Mouse (Mus musculus): ENCODE data around the gene Ypel3. TPM values are rescaled to one million over a fixed set of nuclear protein-coding genes. Genes with fewer than 3 reads are reported as not detected.

The Ypel3 gene
- polyA plus RNA-seq, 1 experiment from 2014 or later, result 77.3 TPM

DNA sequence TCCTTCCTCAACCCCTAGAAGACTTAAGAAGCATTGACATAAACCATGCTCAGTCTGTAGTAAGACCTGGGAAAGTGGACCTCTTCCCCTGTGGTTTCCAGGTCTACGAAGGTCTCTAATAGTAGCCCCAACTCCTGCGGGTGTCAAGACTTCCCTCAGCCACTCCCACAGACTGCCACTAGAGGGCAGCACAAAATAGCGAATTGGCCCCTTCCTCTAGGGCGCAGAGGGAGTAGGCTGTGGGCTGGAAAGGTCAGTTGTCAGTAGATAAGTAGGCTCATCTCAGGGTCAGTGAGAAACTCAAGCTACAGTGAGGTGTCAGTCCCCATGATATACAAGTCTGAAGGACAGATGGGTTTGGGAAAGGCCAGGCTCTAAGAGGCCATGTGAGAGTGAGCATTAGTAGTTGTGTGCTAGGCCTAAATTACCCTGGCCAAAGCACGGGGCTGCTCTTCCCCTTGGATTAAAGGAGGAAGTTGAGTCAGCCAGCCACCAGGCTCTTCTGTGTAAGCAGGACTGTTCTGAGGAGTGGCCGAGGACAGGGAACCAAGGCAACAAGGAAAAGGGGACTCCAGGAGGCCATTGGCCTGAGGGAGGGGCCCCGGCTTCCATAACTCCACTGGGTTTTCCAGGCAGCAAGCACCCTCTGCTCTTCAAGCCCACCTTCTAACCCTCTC, 45.2 kb downstream of the Ypel3 start:
- Histone ChIP-seq H3K9ac (no peak overlapping the region), H3K4me2 (no peak overlapping the region), H3K9me3 (replicated peaks) (no peaks in the 10 kb centered on the region), H3K4me3 (replicated peaks) (no peak overlapping the region), H3K27me3 (peaks cover 52% of the 10 kb centered on the region), H3K27ac (no peak overlapping the region), H3K36me3 (no peaks in the 10 kb centered on the region), H3K4me1 (replicated peaks) (peaks cover 3% of the 10 kb centered on the region; the same call in 1 of the 2 replicates)
- DNase-seq (peak; percentile 55), ATAC-seq (ENCODE audit: low read depth) (peak; percentile 23; the same call in 1 of the 2 replicates)
- WGBS (ENCODE audit: insufficient replicate concordance), result 21% methylated on average over 7 of the region's 7 CpGs

DNA sequence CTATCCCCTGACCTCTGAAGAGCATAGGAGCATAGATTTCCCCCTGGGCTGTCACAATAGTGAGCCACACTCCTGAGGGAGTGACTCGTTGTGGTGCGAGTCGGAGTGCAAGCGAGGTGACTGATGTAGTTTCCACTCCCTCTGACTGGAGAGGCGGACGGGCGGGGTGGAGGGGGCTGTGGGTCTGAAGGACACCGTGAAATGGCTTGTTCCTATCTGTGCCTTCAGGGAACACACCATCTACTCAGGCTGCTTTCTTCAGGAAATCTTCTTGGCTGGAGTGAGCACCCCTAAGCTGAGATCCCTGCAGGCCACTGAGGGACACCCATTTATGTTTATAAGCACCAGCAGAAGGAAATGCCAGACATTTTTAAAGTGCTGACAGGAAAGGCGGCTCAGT, 46.0 kb downstream of the Ypel3 start:
- H3K9ac ChIP-seq, result no peak overlapping the region
- 22% methylated on average over 9 of the region's 9 CpGs for WGBS (ENCODE audit: insufficient replicate concordance)
- no peak overlapping the region for H3K4me2 ChIP-seq
- H3K4me1 ChIP-seq (replicated peaks), result peaks cover 3% of the 10 kb centered on the region; the same call in 1 of the 2 replicates
- no peaks in the 10 kb centered on the region for H3K9me3 ChIP-seq (replicated peaks)
- DNase-seq (no peak), ATAC-seq (ENCODE audit: low read depth) (no peak)
- no peak overlapping the region for H3K27ac ChIP-seq
- peaks cover 59% of the 10 kb centered on the region for H3K27me3 ChIP-seq
- no peak overlapping the region for H3K4me3 ChIP-seq (replicated peaks)
- H3K36me3 ChIP-seq, result no peaks in the 10 kb centered on the region

DNA sequence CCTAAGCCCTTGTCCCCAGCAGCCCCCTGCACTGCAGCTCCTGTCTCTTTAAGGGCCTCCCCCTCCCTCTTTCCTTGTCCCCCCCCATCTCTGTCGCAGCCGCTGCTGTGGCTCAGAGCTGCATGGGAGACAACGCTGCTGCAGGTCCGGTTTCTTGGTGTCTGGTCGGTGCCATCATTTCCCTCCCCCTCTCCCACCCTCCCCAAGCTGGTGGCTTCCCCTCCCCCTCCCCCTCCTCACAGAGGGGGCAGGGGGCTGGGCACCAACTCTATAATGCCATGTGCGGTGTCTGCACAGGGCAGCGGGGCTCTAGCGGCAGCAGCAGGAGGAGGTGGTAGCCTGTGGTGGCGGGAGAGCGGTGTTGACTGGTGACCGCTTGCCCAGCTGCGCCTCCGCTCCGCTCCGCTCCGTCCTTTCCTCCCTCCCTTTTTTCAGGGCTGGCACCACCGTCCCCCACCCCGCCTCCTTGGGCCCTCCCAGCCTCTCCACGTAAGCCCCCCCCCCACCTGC, 46.5 kb downstream of the Ypel3 start:
- DNase-seq (no peak), ATAC-seq (ENCODE audit: low read depth) (no peak)
- Histone ChIP-seq H3K36me3 (no peaks in the 10 kb centered on the region), H3K4me2 (peak overlapping the region; percentile 26), H3K27ac (no peak overlapping the region), H3K9ac (no peak overlapping the region), H3K4me1 (replicated peaks) (peaks cover 3% of the 10 kb centered on the region; the same call in 1 of the 2 replicates), H3K27me3 (peaks cover 62% of the 10 kb centered on the region), H3K9me3 (replicated peaks) (no peaks in the 10 kb centered on the region), H3K4me3 (replicated peaks) (no peak overlapping the region)
- 6% methylated on average over 18 of the region's 19 CpGs for WGBS (ENCODE audit: insufficient replicate concordance)

DNA sequence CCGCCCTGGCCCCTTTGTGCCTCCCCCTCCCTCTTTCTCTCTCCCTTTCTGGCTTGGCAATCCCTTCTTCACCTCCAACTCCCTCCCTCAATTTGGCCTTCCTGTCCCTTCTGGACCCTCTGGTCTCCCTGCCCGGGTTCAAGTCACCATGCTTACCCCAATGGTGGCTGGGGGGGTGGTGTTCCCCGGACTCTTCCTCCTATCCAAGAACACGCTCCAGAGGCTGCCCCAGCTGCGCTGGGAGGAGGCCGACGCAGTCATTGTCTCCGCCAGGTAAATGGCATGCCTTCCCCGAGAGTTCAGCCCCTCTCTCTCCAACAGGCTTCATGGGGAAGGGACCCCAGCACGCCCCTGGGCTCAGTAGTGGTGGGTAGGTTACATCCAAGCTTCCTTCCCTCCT, 47.2 kb downstream of the Ypel3 start:
- ATAC-seq (ENCODE audit: low read depth), result no peak
- Histone ChIP-seq H3K9me3 (replicated peaks) (no peaks in the 10 kb centered on the region), H3K9ac (no peak overlapping the region), H3K27ac (no peak overlapping the region), H3K27me3 (peaks cover 67% of the 10 kb centered on the region), H3K4me2 (no peak overlapping the region), H3K36me3 (no peaks in the 10 kb centered on the region), H3K4me1 (replicated peaks) (peaks cover 3% of the 10 kb centered on the region; the same call in 1 of the 2 replicates), H3K4me3 (replicated peaks) (no peak overlapping the region)
- no peak for DNase-seq
- 12% methylated on average over 10 of the region's 10 CpGs for WGBS (ENCODE audit: insufficient replicate concordance)

DNA sequence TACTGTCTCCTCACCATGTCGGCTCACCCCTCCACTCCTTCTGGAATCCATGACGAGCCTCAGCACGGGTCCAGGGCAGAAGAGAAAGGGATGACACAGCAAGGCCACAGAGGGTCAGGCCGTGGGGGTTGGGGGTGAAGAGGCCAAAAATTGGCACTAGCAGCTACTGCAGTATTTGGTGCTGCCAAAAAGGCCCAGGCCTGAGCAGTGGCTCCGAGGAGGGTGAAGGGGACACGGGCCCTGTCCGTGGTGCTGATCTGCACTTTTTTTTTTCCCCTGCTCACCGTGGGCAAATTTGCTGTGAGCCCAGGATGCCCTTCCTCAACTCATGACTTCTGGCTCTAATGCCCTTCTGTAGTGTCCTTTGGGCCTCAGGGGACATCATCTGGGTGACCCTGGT, 48.6 kb downstream of the Ypel3 start:
- Histone ChIP-seq H3K36me3 (no peaks in the 10 kb centered on the region), H3K27ac (no peak overlapping the region), H3K9me3 (replicated peaks) (no peaks in the 10 kb centered on the region), H3K4me2 (no peak overlapping the region), H3K4me1 (replicated peaks) (peaks cover 3% of the 10 kb centered on the region; the same call in 1 of the 2 replicates), H3K9ac (no peak overlapping the region), H3K4me3 (replicated peaks) (no peak overlapping the region), H3K27me3 (peaks cover 81% of the 10 kb centered on the region)
- 21% methylated on average over 8 of the region's 8 CpGs for WGBS (ENCODE audit: insufficient replicate concordance)
- DNase-seq (no peak), ATAC-seq (ENCODE audit: low read depth) (no peak)

DNA sequence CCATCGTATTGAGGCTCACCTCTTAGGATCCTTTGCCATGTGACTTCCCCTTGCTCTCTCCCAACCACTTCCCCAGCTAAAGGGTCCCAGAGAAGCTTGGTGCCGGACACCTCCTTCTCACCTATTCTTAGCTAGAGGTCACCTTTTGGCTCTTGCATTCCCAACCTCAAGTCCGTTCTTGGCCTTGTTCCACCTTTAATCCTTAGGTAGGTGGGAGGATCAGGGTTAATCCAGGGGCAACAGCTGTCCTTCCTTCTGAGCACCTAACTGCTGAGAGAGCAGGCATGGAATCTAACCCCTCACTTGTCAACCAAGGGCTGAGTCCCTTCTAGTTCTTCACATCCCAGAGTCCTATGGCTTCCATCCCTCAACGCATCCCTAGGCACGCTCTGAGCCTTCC, 49.2 kb downstream of the Ypel3 start:
- ATAC-seq (ENCODE audit: low read depth), result no peak
- WGBS (ENCODE audit: insufficient replicate concordance), result 53% methylated on average over 5 of the region's 5 CpGs
- no peak for DNase-seq
- Histone ChIP-seq H3K4me2 (no peak overlapping the region), H3K27ac (no peak overlapping the region), H3K9me3 (replicated peaks) (no peaks in the 10 kb centered on the region), H3K9ac (no peak overlapping the region), H3K27me3 (peaks cover 85% of the 10 kb centered on the region), H3K4me3 (replicated peaks) (no peak overlapping the region), H3K4me1 (replicated peaks) (peaks cover 3% of the 10 kb centered on the region; the same call in 1 of the 2 replicates), H3K36me3 (no peaks in the 10 kb centered on the region)

Other genes with a start within 250 kb of the Ypel3 start
- 138 and 141 TPM in 2 replicates for gene Eif3c, start 210.5 kb upstream of the Ypel3 start, polyA plus RNA-seq (2015; fragmentation: Nextera tagmentation; extraction: Ambion mirVana)
- gene Apobr, start 192.0 kb upstream of the Ypel3 start, polyA plus RNA-seq (2015; fragmentation: Nextera tagmentation; extraction: Ambion mirVana), result 0.61 and 0.71 TPM in 2 replicates
- 11.5 and 12.4 TPM in 2 replicates for gene Cln3, start 191.1 kb upstream of the Ypel3 start, polyA plus RNA-seq (2015; fragmentation: Nextera tagmentation; extraction: Ambion mirVana)
- gene Il27, start 182.0 kb upstream of the Ypel3 start, polyA plus RNA-seq (2015; fragmentation: Nextera tagmentation; extraction: Ambion mirVana), result not detected in 2 replicates
- 1.7 and 2.0 TPM in 2 replicates for gene Nupr1, start 146.1 kb upstream of the Ypel3 start, polyA plus RNA-seq (2015; fragmentation: Nextera tagmentation; extraction: Ambion mirVana)
- gene Sgf29, start 127.6 kb upstream of the Ypel3 start, polyA plus RNA-seq (2015; fragmentation: Nextera tagmentation; extraction: Ambion mirVana), result 34.7 and 36.8 TPM in 2 replicates
- gene Sult1a1, start 100.5 kb upstream of the Ypel3 start, polyA plus RNA-seq (2015; fragmentation: Nextera tagmentation; extraction: Ambion mirVana), result 1.8 and 2.0 TPM in 2 replicates
- 113 and 128 TPM in 2 replicates for gene Bola2, start 81.6 kb upstream of the Ypel3 start, polyA plus RNA-seq (2015; fragmentation: Nextera tagmentation; extraction: Ambion mirVana)
- gene Slx1b, start 81.2 kb upstream of the Ypel3 start, polyA plus RNA-seq (2015; fragmentation: Nextera tagmentation; extraction: Ambion mirVana), result 3.6 and 4.2 TPM in 2 replicates
- gene Coro1a, start 69.2 kb upstream of the Ypel3 start, polyA plus RNA-seq (2015; fragmentation: Nextera tagmentation; extraction: Ambion mirVana), result 73.1 and 78.7 TPM in 2 replicates
- gene Mapk3, start 17.4 kb upstream of the Ypel3 start, polyA plus RNA-seq (2015; fragmentation: Nextera tagmentation; extraction: Ambion mirVana), result 19.0 and 19.3 TPM in 2 replicates
- gene Gdpd3, start 10.6 kb upstream of the Ypel3 start, polyA plus RNA-seq (2015; fragmentation: Nextera tagmentation; extraction: Ambion mirVana), result 0.37 and 0.64 TPM in 2 replicates
- 0.35 and 0.45 TPM in 2 replicates for gene Tbx6, start 4.5 kb downstream of the Ypel3 start, polyA plus RNA-seq (2015; fragmentation: Nextera tagmentation; extraction: Ambion mirVana)
- 133 and 141 TPM in 2 replicates for gene Ppp4c, start 15.5 kb downstream of the Ypel3 start, polyA plus RNA-seq (2015; fragmentation: Nextera tagmentation; extraction: Ambion mirVana)
- gene Fam57b, start 20.7 kb downstream of the Ypel3 start, polyA plus RNA-seq (2015; fragmentation: Nextera tagmentation; extraction: Ambion mirVana), result 0.10 and 0.13 TPM in 2 replicates
- gene 4930451I11Rik, start 54.7 kb downstream of the Ypel3 start, polyA plus RNA-seq (2015; fragmentation: Nextera tagmentation; extraction: Ambion mirVana), result not detected in 2 replicates
- 0.12 and 0.29 TPM in 2 replicates for gene Doc2a, start 70.5 kb downstream of the Ypel3 start, polyA plus RNA-seq (2015; fragmentation: Nextera tagmentation; extraction: Ambion mirVana)
- 17.8 and 18.9 TPM in 2 replicates for gene Hirip3, start 85.0 kb downstream of the Ypel3 start, polyA plus RNA-seq (2015; fragmentation: Nextera tagmentation; extraction: Ambion mirVana)
- gene Ino80e, start 85.4 kb downstream of the Ypel3 start, polyA plus RNA-seq (2015; fragmentation: Nextera tagmentation; extraction: Ambion mirVana), result 55.2 and 65.3 TPM in 2 replicates
- 11.6 and 12.9 TPM in 2 replicates for gene Taok2, start 107.7 kb downstream of the Ypel3 start, polyA plus RNA-seq (2015; fragmentation: Nextera tagmentation; extraction: Ambion mirVana)
- 16.1 and 16.5 TPM in 2 replicates for gene Tmem219, start 146.0 kb downstream of the Ypel3 start, polyA plus RNA-seq (2015; fragmentation: Nextera tagmentation; extraction: Ambion mirVana)
- gene Kctd13, start 151.9 kb downstream of the Ypel3 start, polyA plus RNA-seq (2015; fragmentation: Nextera tagmentation; extraction: Ambion mirVana), result 6.2 and 6.9 TPM in 2 replicates
- gene Asphd1, start 172.6 kb downstream of the Ypel3 start, polyA plus RNA-seq (2015; fragmentation: Nextera tagmentation; extraction: Ambion mirVana), result not detected in 2 replicates
- gene Sez6l2, start 173.6 kb downstream of the Ypel3 start, polyA plus RNA-seq (2015; fragmentation: Nextera tagmentation; extraction: Ambion mirVana), result 0.06 and 0.09 TPM in 2 replicates
- gene Cdipt, start 199.0 kb downstream of the Ypel3 start, polyA plus RNA-seq (2015; fragmentation: Nextera tagmentation; extraction: Ambion mirVana), result 50.7 and 55.5 TPM in 2 replicates
- gene Cdiptos, start 199.1 kb downstream of the Ypel3 start, polyA plus RNA-seq (2015; fragmentation: Nextera tagmentation; extraction: Ambion mirVana), result 0.37 and 0.65 TPM in 2 replicates
- 7.8 and 8.6 TPM in 2 replicates for gene Mvp, start 237.7 kb downstream of the Ypel3 start, polyA plus RNA-seq (2015; fragmentation: Nextera tagmentation; extraction: Ambion mirVana)
- gene Pagr1b, start 239.5 kb downstream of the Ypel3 start, polyA plus RNA-seq (2015; fragmentation: Nextera tagmentation; extraction: Ambion mirVana), result 0.27 TPM in 1 of 2 replicates, not detected in the other
- gene Pagr1a, start 240.4 kb downstream of the Ypel3 start, polyA plus RNA-seq (2015; fragmentation: Nextera tagmentation; extraction: Ambion mirVana), result 38.7 and 50.1 TPM in 2 replicates
- 5.1 and 11.3 TPM in 2 replicates for gene Gm42742, start 244.1 kb downstream of the Ypel3 start, polyA plus RNA-seq (2015; fragmentation: Nextera tagmentation; extraction: Ambion mirVana)
- 0.22 and 0.47 TPM in 2 replicates for gene Prrt2, start 244.3 kb downstream of the Ypel3 start, polyA plus RNA-seq (2015; fragmentation: Nextera tagmentation; extraction: Ambion mirVana)

Data from liver, embryonic 13.5 days (tissue).